Mouse (Mus musculus) heart, embryonic 13.5 days (tissue): ENCODE data around the gene Rarb. TPM values are rescaled to one million over a fixed set of nuclear protein-coding genes. Genes with fewer than 3 reads are reported as not detected.

Source experiments
- ATAC-seq: fragments of 200-750 bp; cut with Nextera tagmentation; 2 replicates; pipeline ENCODE4 v1.8.0; 2017; ENCODE audit warnings: moderate TSS enrichment; ENCODE audit not compliant: insufficient number of reproducible peaks, low FRiP score, low TSS enrichment; ENCODE audit errors: extremely low read depth
- H3K27ac ChIP-seq: fragments of 300-500 bp; sonication (generic); replicated peaks from 2 replicates; pipeline ENCODE4 v1.5.1; 2015; ENCODE audit warnings: moderate library complexity, mild to moderate bottlenecking, inconsistent platforms
- H3K27me3 ChIP-seq: fragments of 300-500 bp; sonication (generic); replicated peaks from 2 replicates; pipeline ENCODE4 v1.6.1; 2015; ENCODE audit warnings: mild to moderate bottlenecking, inconsistent platforms
- H3K36me3 ChIP-seq: fragments of 300-500 bp; sonication (generic); 2 replicates; pipeline ENCODE4 v1.6.1; 2015; ENCODE audit warnings: mild to moderate bottlenecking, inconsistent platforms
- H3K4me1 ChIP-seq: fragments of 300-500 bp; sonication (generic); 2 replicates; pipeline ENCODE4 v1.6.1; 2015; ENCODE audit warnings: inconsistent platforms
- H3K4me2 ChIP-seq: fragments of 300-500 bp; sonication (generic); 2 replicates; pipeline ENCODE4 v1.6.1; 2015; ENCODE audit warnings: inconsistent platforms, mild to moderate bottlenecking, moderate library complexity
- H3K4me3 ChIP-seq: fragments of 300-500 bp; sonication (generic); 2 replicates; pipeline ENCODE4 v1.5.1; 2015; ENCODE audit warnings: moderate library complexity, mild to moderate bottlenecking, inconsistent platforms
- H3K9ac ChIP-seq: fragments of 300-500 bp; sonication (generic); 2 replicates; pipeline ENCODE4 v1.6.1; 2015; ENCODE audit warnings: inconsistent platforms, mild to moderate bottlenecking, moderate library complexity
- H3K9me3 ChIP-seq: fragments of 300-500 bp; sonication (generic); 2 replicates; pipeline ENCODE4 v1.6.1; 2016; ENCODE audit warnings: inconsistent platforms
- WGBS: fragments of 180-500 bp; shearing (Covaris S2); methylation state at CpG from one replicate; pipeline ENCODE4 v1.1.7; 2015; ENCODE audit warnings: mixed read lengths; 5-methylcytosine and 5-hydroxymethylcytosine counted together
- polyA plus RNA-seq: library from polyadenylated mRNA; unstranded; fragments of >200 nt; fragmentation: Nextera tagmentation; extraction: Ambion mirVana; gene quantifications from 2 replicates; pipeline ENCODE4 v1.2.1, GENCODE M21; 2015

The Rarb gene
- polyA plus RNA-seq, 1 experiment from 2014 or later = 12.4 TPM

GRCm38 (mm10) chr14:16519588-16520167 is 299.3 kb downstream of the Rarb start:
- no peaks in the 10 kb centered on the region for H3K27me3 ChIP-seq
- no peak for ATAC-seq
- no peak overlapping the region for H3K4me3 ChIP-seq
- H3K4me1 ChIP-seq = peaks cover 36% of the 10 kb centered on the region
- 67% methylated on average over 8 of the region's 8 CpGs for WGBS
- H3K4me2 ChIP-seq = no peak overlapping the region
- no peak overlapping the region for H3K9ac ChIP-seq
- H3K36me3 ChIP-seq = peaks cover 2% of the 10 kb centered on the region; the same call in 1 of the 2 replicates
- no peak overlapping the region for H3K27ac ChIP-seq
- H3K9me3 ChIP-seq = no peaks in the 10 kb centered on the region

DNA sequence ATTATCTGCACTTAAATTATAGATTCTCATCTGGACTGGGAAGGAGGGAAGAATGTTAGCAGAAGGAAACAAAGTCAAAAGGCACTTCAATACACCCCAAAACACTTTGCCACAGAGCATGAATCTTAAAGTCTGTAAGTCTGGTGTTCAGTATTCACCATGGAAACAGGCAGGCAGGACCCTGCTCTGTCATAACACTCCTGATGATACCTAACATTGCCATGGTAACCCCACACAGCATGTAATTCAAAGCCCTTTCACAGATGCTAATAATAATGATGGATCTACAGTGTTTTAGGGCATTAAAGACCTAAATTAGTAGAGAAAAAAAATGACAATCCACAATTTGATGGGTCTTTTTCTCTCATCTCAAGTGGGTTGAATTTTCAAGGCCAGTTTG is 301.0 kb downstream of the Rarb start:
- Histone ChIP-seq H3K9ac (no peak overlapping the region), H3K4me1 (peaks cover 36% of the 10 kb centered on the region), H3K4me3 (no peak overlapping the region), H3K27ac (no peak overlapping the region), H3K27me3 (no peaks in the 10 kb centered on the region), H3K36me3 (peaks cover 7% of the 10 kb centered on the region; the same call in 1 of the 2 replicates), H3K9me3 (no peaks in the 10 kb centered on the region), H3K4me2 (no peak overlapping the region)
- no peak for ATAC-seq

DNA sequence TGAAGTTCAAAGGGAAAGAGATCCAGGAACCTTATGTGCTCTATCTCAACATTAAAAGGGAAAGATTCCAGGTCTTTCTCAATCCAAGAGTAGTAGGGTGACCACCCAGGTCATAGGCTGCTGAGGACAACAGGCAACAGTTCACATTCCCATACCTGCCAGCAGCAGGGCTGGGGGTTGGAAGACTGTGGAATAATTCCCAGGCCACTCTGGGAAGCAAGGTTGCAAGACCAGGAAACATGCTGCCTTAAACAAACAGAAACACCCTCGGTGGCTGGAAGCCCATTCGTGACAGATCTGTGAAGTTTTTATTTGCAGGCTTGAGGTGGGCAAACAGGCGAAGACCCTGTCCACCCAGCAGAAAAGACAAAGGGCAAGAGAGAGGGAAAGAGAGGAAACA is 303.2 kb downstream of the Rarb start:
- H3K27ac ChIP-seq = no peak overlapping the region
- no peak overlapping the region for H3K4me2 ChIP-seq
- no peaks in the 10 kb centered on the region for H3K9me3 ChIP-seq
- no peak overlapping the region for H3K9ac ChIP-seq
- peaks cover 5% of the 10 kb centered on the region; the same call in 1 of the 2 replicates for H3K36me3 ChIP-seq
- H3K4me3 ChIP-seq = no peak overlapping the region
- H3K4me1 ChIP-seq = peaks cover 36% of the 10 kb centered on the region
- no peak for ATAC-seq
- H3K27me3 ChIP-seq = no peaks in the 10 kb centered on the region
- WGBS = 41% methylated on average over 3 of the region's 3 CpGs

DNA sequence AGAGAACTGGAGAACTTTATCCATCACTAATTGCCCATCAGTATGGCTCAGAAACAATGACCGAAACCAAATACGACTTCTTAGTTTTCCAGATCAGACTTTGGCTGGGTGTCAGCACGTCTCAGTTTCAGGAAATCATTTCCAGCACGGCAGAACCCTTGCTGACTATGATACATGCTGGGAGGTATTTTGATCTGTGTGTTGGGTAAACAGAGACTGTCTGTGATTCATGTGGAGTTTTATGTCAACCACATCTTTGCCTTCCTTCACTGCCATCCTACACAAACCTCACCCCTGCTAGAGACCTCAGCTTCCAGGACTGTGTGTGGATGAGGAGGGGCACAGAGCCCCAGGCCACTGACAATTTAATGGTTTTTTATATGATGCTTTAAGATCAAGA is 308.4 kb downstream of the Rarb start:
- no peak for ATAC-seq
- WGBS = 50% methylated on average over 4 of the region's 4 CpGs
- no peak overlapping the region for H3K9ac ChIP-seq
- H3K4me3 ChIP-seq = no peak overlapping the region
- peaks cover 24% of the 10 kb centered on the region for H3K36me3 ChIP-seq
- peaks cover 9% of the 10 kb centered on the region for H3K4me1 ChIP-seq
- H3K27me3 ChIP-seq = no peaks in the 10 kb centered on the region
- H3K9me3 ChIP-seq = peaks cover 4% of the 10 kb centered on the region; the same call in 1 of the 2 replicates
- no peak overlapping the region for H3K4me2 ChIP-seq
- H3K27ac ChIP-seq = no peak overlapping the region

DNA sequence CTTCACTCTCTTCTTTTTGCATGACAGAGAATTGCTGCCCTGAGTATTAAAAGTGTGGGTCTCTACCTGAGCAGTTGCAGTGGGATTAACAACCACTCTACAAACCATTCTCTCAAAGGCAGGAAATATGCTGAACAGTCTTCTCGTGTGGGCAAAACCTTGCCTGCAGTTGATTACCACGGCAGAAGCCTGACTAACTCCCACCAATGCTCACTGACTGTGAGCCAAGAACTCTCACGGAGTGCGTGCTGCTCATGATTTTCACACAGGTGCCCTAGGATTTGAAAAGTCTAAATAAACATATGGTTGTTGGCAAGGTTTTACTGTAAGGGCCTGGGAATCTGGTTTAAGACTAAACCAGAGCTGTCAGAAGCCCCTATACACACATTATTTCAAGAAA is 309.1 kb downstream of the Rarb start:
- Histone ChIP-seq H3K4me3 (no peak overlapping the region), H3K4me1 (peaks cover 9% of the 10 kb centered on the region), H3K9ac (0 out of 2 replicates have a peak overlapping the region, but pooled peaks have one; percentile 19), H3K9me3 (peaks cover 4% of the 10 kb centered on the region; the same call in 1 of the 2 replicates), H3K27ac (no peak overlapping the region), H3K36me3 (peaks cover 24% of the 10 kb centered on the region), H3K4me2 (no peak overlapping the region), H3K27me3 (no peaks in the 10 kb centered on the region)
- no peak for ATAC-seq
- 53% methylated on average over 4 of the region's 4 CpGs for WGBS

DNA sequence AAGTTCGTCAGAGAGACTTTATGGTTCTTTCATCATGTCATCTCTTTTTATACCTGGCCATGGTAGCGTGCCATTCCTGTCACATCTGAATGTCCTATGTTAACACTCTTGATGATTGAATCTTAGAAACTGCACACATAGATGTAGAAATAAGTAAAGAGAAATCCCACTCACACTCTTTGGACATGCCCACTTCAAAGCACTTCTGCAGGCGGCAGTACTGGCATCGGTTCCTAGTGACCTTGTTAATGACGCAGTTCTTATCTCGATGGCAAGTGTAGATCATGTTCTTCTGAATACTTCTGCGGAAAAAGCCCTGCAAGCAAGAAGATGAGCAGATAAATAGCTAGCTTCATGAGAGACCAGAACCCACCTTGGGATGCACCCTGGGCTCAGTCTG is 310.2 kb downstream of the Rarb start:
- Histone ChIP-seq H3K9me3 (peaks cover 4% of the 10 kb centered on the region; the same call in 1 of the 2 replicates), H3K36me3 (peaks cover 19% of the 10 kb centered on the region), H3K27me3 (no peaks in the 10 kb centered on the region), H3K4me2 (no peak overlapping the region), H3K9ac (no peak overlapping the region), H3K4me3 (no peak overlapping the region), H3K4me1 (peaks cover 9% of the 10 kb centered on the region), H3K27ac (no peak overlapping the region)
- 75% methylated on average over 7 of the region's 7 CpGs for WGBS
- ATAC-seq = no peak

GRCm38 (mm10) chr14:16497226-16497661 is 321.7 kb downstream of the Rarb start:
- Histone ChIP-seq H3K4me1 (peaks cover 29% of the 10 kb centered on the region), H3K4me2 (peak overlapping the region; percentile 34), H3K9ac (peak overlapping the region; percentile 21; the same call in 1 of the 2 replicates), H3K27me3 (no peaks in the 10 kb centered on the region), H3K4me3 (no peak overlapping the region), H3K9me3 (0 out of 2 replicates have a peak, but pooled peaks cover 5% of the 10 kb centered on the region), H3K36me3 (peaks cover 4% of the 10 kb centered on the region), H3K27ac (peak overlapping the region; percentile 88)
- 23% methylated on average over 2 of the region's 2 CpGs for WGBS
- ATAC-seq = no peak; the same call in 1 of the 2 replicates

GRCm38 (mm10) chr14:16483656-16484380 is 335.1 kb downstream of the Rarb start:
- no peak for ATAC-seq
- no peaks in the 10 kb centered on the region for H3K36me3 ChIP-seq
- H3K27me3 ChIP-seq = no peaks in the 10 kb centered on the region
- H3K4me2 ChIP-seq = peak overlapping the region; percentile 0; the same call in 1 of the 2 replicates
- peaks cover 76% of the 10 kb centered on the region for H3K4me1 ChIP-seq
- no peak overlapping the region for H3K4me3 ChIP-seq
- H3K9me3 ChIP-seq = no peaks in the 10 kb centered on the region
- WGBS = 44% methylated on average over 8 of the region's 8 CpGs
- H3K9ac ChIP-seq = no peak overlapping the region
- H3K27ac ChIP-seq = peak overlapping the region; percentile 72

GRCm38 (mm10) chr14:16480621-16481020 is 338.3 kb downstream of the Rarb start:
- Histone ChIP-seq H3K4me1 (peaks cover 65% of the 10 kb centered on the region), H3K9ac (no peak overlapping the region), H3K36me3 (no peaks in the 10 kb centered on the region), H3K27ac (no peak overlapping the region), H3K4me2 (no peak overlapping the region), H3K4me3 (no peak overlapping the region), H3K27me3 (no peaks in the 10 kb centered on the region), H3K9me3 (no peaks in the 10 kb centered on the region)
- ATAC-seq = no peak
- WGBS = 71% methylated on average over 6 of the region's 6 CpGs

- H3K27ac ChIP-seq = 0 out of 2 replicates have a peak overlapping the region, but pooled peaks have one; percentile 12
- no peaks in the 10 kb centered on the region for H3K27me3 ChIP-seq
- no peaks in the 10 kb centered on the region for H3K36me3 ChIP-seq
- no peak overlapping the region for H3K9ac ChIP-seq
- peaks cover 56% of the 10 kb centered on the region for H3K4me1 ChIP-seq
- WGBS = 77% methylated on average over 2 of the region's 2 CpGs
- no peak overlapping the region for H3K4me3 ChIP-seq
- no peaks in the 10 kb centered on the region for H3K9me3 ChIP-seq
- H3K4me2 ChIP-seq = no peak overlapping the region
- no peak for ATAC-seq
These were observed 339.4 kb downstream of the Rarb start for GRCm38 (mm10) chr14:16479521-16479920.

DNA sequence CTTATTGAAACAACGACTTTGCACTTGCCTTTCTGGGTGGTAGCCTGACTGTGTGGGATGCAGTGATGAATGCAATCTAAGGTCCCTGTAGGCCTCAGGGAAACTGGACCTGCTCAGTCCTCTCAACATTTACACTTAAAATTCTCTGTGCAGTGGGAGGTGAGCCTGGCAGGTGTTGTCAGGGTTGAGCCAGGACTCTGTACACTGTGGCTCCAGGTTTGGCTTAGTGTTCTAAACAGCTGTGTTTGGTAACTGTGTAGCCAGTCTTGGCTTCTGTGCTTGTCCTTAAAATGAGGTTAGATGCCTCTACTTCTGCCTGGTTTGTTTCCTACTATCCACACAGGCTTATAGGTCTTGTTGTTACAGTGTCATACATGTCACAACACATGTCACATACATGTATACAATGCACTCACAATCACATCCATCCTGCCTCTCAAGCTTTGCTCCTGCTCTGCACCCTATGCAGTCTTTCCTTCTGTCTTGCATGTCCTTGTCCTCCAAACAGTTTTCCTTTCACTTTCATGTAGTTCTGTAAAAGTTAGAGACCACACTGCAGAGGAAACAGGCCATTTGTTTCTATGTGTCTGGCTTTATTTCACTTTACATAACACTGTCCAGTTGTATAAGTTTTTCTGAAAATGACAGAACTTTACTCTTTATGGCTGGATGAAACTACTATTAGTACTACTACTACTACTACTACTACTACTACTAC is 340.2 kb downstream of the Rarb start:
- ATAC-seq = no peak
- no peaks in the 10 kb centered on the region for H3K27me3 ChIP-seq
- H3K4me2 ChIP-seq = no peak overlapping the region
- H3K36me3 ChIP-seq = no peaks in the 10 kb centered on the region
- H3K9ac ChIP-seq = no peak overlapping the region
- H3K9me3 ChIP-seq = no peaks in the 10 kb centered on the region
- peaks cover 49% of the 10 kb centered on the region for H3K4me1 ChIP-seq
- no peak overlapping the region for H3K4me3 ChIP-seq
- WGBS = 88% methylated on average over 1 of the region's 1 CpGs
- H3K27ac ChIP-seq = no peak overlapping the region
